Mouse (Mus musculus) stomach, postnatal 0 days (tissue): ENCODE data around the gene Abcf2. TPM values are rescaled to one million over a fixed set of nuclear protein-coding genes. Genes with fewer than 3 reads are reported as not detected.

Experiments
- ATAC-seq: fragments of 200-750 bp; cut with Nextera tagmentation; 2 replicates; pipeline ENCODE4 v1.8.0; 2017; ENCODE audit not compliant: low FRiP score, low TSS enrichment
- DNase-seq: peaks from one replicate; pipeline ENCODE4 v3.0.0-alpha.2; 2016; ENCODE audit warnings: low spot score
- H3K27ac ChIP-seq: fragments of 300-500 bp; sonication (generic); replicated peaks from 2 replicates; pipeline ENCODE4 v1.5.1; 2014; ENCODE audit warnings: mild to moderate bottlenecking, control low read depth
- H3K27me3 ChIP-seq: fragments of 300-500 bp; sonication (generic); 2 replicates; pipeline ENCODE4 v1.6.1; 2014; ENCODE audit warnings: low read length; ENCODE audit not compliant: control insufficient read depth, insufficient read depth
- H3K36me3 ChIP-seq: fragments of 300-500 bp; sonication (generic); 2 replicates; pipeline ENCODE4 v1.6.1; 2014; ENCODE audit warnings: low read length, mixed read lengths; ENCODE audit not compliant: control insufficient read depth, insufficient read depth
- H3K4me1 ChIP-seq: fragments of 300-500 bp; sonication (generic); replicated peaks from 2 replicates; pipeline ENCODE4 v1.6.1; 2014; ENCODE audit warnings: antibody characterized with exemption; ENCODE audit not compliant: control insufficient read depth, insufficient read depth
- H3K4me2 ChIP-seq: fragments of 300-500 bp; sonication (generic); replicated peaks from 2 replicates; pipeline ENCODE4 v1.6.1; 2014; ENCODE audit warnings: low read depth, mild to moderate bottlenecking, control low read depth, moderate library complexity
- H3K4me3 ChIP-seq: fragments of 300-500 bp; sonication (generic); 2 replicates; pipeline ENCODE4 v1.5.1; 2014; ENCODE audit warnings: low read depth, low read length, control low read depth
- H3K9ac ChIP-seq: fragments of 300-500 bp; sonication (generic); 2 replicates; pipeline ENCODE4 v1.6.1; 2014; ENCODE audit warnings: mild to moderate bottlenecking, low read length, control low read depth, mixed read lengths
- H3K9me3 ChIP-seq: fragments of 300-500 bp; sonication (generic); 2 replicates; pipeline ENCODE4 v1.6.1; 2016; ENCODE audit warnings: low read length; ENCODE audit not compliant: control insufficient read depth
- CTCF ChIP-seq: IDR thresholded peaks from 2 replicates; pipeline ENCODE4 v1.5.1; 2016; ENCODE audit warnings: antibody characterized with exemption, low read depth, mild to moderate bottlenecking, moderate library complexity
- EP300 ChIP-seq: optimal IDR thresholded peaks from 2 replicates; pipeline ENCODE3; 2016; ENCODE audit warnings: antibody characterized with exemption
- WGBS: fragments of 180-500 bp; shearing (Covaris S2); extraction: QIAGEN DNeasy Blood & Tissue Kit; methylation state at CpG from one replicate; pipeline ENCODE4 v1.1.7; 2014; 5-methylcytosine and 5-hydroxymethylcytosine counted together
- polyA plus RNA-seq: library from polyadenylated mRNA; unstranded; fragments of >200 nt; fragmentation: Nextera tagmentation; extraction: Ambion mirVana; gene quantifications from 2 replicates; pipeline ENCODE4 v1.2.1, GENCODE M21; 2015

Gene Abcf2
- polyA plus RNA-seq = 45.2 and 45.3 TPM in 2 replicates

DNA sequence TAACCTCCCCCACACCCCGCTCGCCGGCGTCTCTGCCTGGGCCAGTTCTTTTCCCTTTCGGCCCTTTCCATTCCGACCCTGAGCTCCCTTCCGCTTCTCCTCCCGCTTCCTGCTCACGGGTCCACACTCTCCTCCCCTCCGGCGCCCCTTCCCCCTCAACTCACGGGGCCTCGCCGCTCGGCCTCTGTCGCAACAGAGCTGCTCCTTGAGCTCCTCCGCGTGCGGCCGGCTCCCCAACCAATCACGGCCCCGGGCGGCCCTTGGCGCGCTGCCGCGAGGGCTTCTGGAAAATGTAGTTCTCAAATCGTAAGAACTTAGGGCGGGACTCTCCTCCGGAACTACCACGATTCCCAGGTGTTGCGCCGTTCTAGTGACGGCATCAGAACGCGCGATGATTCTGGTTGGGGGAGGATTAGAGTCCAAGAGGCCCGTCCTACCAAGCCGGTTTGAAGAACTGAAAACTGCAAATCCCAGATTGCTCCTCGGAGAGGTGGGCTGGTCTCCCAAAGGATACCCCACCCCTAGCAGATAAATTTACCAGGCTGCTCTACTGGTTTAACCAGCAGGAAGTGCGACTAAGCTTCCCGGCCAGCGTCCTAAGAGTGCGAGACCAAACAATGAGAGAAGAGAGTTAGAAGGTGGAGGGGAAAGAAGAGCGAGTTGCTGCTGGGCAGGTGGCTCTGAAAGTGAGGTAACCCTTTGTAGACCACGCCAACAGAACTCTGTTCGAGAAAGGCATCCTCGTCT is at the start of gene Abcf2:
Gene Abcf2, minus strand, starts transcription at position 285 of the 747 bp plus-strand sequence.
- peak within 1 kb of the TSS; percentile 88 for H3K27ac ChIP-seq
- H3K4me1 ChIP-seq = no peaks in the 10 kb centered on the region
- no peaks in the 10 kb centered on the region for H3K9me3 ChIP-seq
- TF ChIP-seq CTCF (no peak), EP300 (peak; percentile 42)
- no peaks in the 10 kb centered on the region; the same call in 1 of the 2 replicates for H3K36me3 ChIP-seq
- peak within 1 kb of the TSS; percentile 75 for H3K4me3 ChIP-seq
- under 1% methylated on average over 48 of the region's 48 CpGs for WGBS
- H3K27me3 ChIP-seq = no peaks in the 10 kb centered on the region
- H3K9ac ChIP-seq = peak within 1 kb of the TSS; percentile 76
- H3K4me2 ChIP-seq = peak within 1 kb of the TSS; percentile 86
- peak; percentile 100 for DNase-seq
- ATAC-seq = peak; percentile 98

DNA sequence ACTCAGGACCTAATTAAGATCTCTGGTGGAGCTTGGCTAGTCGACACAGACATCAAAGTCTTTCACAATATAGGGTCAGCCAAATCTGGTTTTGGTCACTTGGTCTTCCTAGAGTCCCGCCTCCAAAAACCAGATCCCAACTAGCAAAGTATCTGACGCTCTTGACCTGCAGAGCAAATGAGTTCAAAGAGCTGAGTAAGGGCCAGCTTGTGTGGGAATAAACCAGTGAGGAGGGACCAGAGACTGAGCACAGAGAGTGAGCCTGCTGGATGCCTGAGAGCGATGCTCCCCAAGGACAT is 47.5 kb upstream of the Abcf2 start:
- Histone ChIP-seq H3K27ac (no peak overlapping the region), H3K27me3 (no peaks in the 10 kb centered on the region), H3K4me3 (no peak overlapping the region), H3K4me2 (no peak overlapping the region), H3K9ac (no peak overlapping the region), H3K4me1 (no peaks in the 10 kb centered on the region), H3K9me3 (no peaks in the 10 kb centered on the region), H3K36me3 (no peaks in the 10 kb centered on the region)
- DNase-seq (no peak), ATAC-seq (no peak)
- 46% methylated on average over 4 of the region's 4 CpGs for WGBS
- TF ChIP-seq CTCF = no peak
- no peak for TF ChIP-seq EP300

DNA sequence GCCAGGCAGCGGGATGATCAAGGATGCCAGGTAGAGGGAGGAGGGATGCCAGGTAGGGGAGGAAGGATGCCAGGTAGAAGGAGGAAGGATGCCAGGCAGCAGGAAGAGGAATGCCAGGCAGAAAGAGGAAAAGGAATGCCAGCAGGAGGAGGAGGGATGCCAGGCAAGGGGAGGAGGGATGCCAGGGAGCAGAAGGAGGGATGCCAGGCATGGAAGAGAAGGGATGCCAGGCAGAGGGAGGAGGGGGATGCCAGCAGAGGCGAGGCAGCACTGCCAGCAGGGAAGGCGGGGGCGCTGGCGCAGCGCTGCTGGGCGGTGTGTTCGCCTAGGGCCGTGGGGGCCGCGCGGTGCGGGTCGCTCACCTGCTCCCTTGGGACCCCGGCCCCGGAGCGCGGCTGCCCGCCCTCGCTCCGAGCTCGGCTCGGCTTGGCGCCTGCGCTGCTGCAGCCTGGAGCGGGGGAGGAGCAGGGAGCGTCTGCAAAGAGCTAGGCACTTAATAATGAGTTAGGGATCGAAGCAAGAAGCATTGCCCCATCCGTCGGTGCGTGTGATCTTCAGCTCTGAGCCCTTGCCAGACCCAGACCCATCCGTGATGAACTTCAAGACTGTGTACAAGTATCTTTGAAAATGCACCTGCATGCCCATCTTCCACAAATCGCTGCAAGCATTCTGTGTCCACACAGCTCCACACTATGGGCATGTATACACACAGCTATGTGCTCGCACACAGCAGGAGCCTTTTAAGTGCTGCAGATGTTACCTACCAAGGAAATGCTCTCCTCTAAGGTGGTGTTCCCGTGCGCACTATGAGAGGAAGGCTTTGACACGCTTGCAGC is 46.9 kb upstream of the Abcf2 start, which contains the start of gene Smarcd3:
Gene Smarcd3, minus strand, starts transcription at position 426 of the 836 bp plus-strand sequence.
- DNase-seq = peak; percentile 49
- Histone ChIP-seq H3K4me2 (peak within 1 kb of the TSS; percentile 65), H3K9me3 (no peaks in the 10 kb centered on the region), H3K9ac (peak within 1 kb of the TSS; percentile 55), H3K27me3 (no peaks in the 10 kb centered on the region), H3K36me3 (no peaks in the 10 kb centered on the region), H3K27ac (no peak within 1 kb of the TSS), H3K4me1 (no peaks in the 10 kb centered on the region), H3K4me3 (peak within 1 kb of the TSS; percentile 46)
- TF ChIP-seq EP300 = no peak
- no peak for TF ChIP-seq CTCF
- peak; percentile 51 for ATAC-seq
- WGBS = 4% methylated on average over 23 of the region's 37 CpGs

DNA sequence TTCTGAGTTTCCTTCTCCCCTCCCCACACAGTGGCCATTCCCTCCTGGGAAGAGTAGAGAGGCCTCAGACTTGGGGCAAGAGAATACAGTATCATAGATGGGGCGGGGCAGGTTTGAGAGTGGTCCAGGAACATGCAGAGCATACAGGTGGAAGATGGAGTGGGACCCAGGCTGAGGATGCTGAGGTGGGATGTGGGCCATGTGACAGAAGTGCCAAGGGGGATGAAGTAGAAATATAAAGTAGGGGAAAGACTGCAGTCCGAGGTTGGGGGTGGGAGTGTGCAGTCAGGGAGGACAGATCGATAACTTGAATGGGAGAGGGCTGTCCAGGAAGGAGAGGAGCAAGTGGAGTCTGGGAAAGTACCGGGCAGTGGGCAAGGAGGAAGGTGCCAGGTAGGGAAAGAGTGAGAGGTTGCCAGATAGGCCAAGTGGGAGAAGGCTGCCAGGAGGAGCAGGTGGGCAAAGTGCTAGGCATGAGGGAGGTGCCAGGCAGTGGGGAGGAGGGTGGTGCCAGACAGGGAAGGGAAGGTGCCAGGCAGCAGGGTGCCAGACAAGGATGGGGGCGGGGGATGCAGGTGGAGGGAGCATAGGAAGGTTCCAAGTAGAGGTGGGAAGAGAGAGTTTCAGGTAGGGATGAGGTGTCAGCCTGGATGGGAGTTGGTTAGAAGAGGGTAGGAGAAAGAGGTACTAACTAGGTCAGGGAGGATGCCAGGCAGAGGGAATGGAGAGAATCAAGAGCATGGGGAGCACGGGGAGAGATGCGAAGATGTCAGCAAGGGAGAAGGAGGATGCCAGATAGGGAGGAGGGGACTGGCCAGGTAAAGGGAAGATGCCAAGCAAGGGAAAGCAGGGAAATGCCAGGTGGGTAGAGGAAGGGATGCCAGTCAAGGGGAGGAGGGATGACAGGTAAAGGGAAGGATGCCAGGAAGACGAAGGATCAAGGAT is 46.0 kb upstream of the Abcf2 start:
- Histone ChIP-seq H3K9ac (no peak overlapping the region), H3K27me3 (no peaks in the 10 kb centered on the region), H3K4me3 (peak overlapping the region; percentile 46; the same call in 1 of the 2 replicates), H3K4me2 (peak overlapping the region; percentile 65), H3K9me3 (no peaks in the 10 kb centered on the region), H3K27ac (no peak overlapping the region), H3K36me3 (no peaks in the 10 kb centered on the region), H3K4me1 (no peaks in the 10 kb centered on the region)
- 45% methylated on average over 8 of the region's 8 CpGs for WGBS
- TF ChIP-seq EP300 (no peak), CTCF (no peak)
- DNase-seq = no peak
- ATAC-seq = peak; percentile 10; the same call in 1 of the 2 replicates

DNA sequence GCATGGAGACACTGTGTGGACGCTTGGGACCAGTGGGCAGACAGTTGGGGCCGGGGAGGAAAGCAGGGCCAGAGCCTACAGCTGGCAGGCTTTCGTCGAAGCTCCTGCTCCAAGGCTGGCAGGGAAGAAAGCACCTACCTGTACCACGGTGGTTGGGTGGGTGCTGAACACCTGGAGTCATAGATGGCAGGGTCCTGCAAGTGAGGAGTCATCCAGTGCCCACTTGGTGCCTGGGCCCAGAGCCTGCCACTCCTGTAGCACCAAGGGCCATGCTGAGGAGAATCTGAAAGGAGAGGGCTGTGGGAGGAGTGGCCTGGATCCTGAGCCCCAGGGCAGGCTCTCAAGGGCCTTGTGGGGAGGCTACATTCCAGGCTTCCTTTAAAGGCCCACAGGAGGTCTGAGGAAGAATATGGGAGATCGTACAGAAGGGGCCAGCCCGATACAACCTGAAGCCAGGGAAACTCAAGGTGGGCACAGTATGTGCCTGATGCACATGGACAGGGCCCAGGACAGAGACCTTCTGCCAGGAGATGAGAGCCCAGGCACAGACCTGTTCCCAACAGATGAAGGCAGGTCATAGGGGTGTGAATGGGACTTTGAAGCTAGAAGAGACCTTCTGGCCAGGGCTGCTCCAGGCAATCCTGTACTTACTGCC is 45.2 kb upstream of the Abcf2 start:
- Histone ChIP-seq H3K27ac (no peak overlapping the region), H3K4me1 (no peaks in the 10 kb centered on the region), H3K9ac (no peak overlapping the region), H3K27me3 (no peaks in the 10 kb centered on the region), H3K9me3 (no peaks in the 10 kb centered on the region), H3K36me3 (no peaks in the 10 kb centered on the region), H3K4me3 (no peak overlapping the region), H3K4me2 (no peak overlapping the region)
- ATAC-seq (no peak), DNase-seq (no peak)
- WGBS = 77% methylated on average over 7 of the region's 7 CpGs
- TF ChIP-seq CTCF = no peak
